Mouse (Mus musculus) E14TG2a.4 (cell line): ENCODE data around the gene Gm11492.

Experiments
- H3K27me3 ChIP-seq: 2 replicates; pipeline ENCODE4 v1.6.1; 2014; ENCODE audit warnings: low read length, control low read depth; ENCODE audit not compliant: insufficient read depth
- H3K36me3 ChIP-seq: 2 replicates; pipeline ENCODE4 v1.6.1; 2014; ENCODE audit warnings: low read length, control low read depth; ENCODE audit not compliant: insufficient read depth
- H3K4me1 ChIP-seq: replicated peaks from 2 replicates; pipeline ENCODE4 v1.6.1; 2014; ENCODE audit warnings: low read depth, low read length, control low read depth
- H3K4me3 ChIP-seq: replicated peaks from 2 replicates; pipeline ENCODE4 v1.5.1; 2014; ENCODE audit warnings: mild to moderate bottlenecking, low read length
- H3K9me3 ChIP-seq: 2 replicates; pipeline ENCODE4 v1.6.1; 2014; ENCODE audit warnings: low read length, control low read depth
- CTCF ChIP-seq: conservative IDR thresholded peaks from 2 replicates; pipeline ENCODE4 v1.5.1; 2014; ENCODE audit warnings: low read length
- NANOG ChIP-seq: IDR thresholded peaks from 2 replicates; pipeline ENCODE4 v1.6.1; 2014; ENCODE audit warnings: borderline replicate concordance, low read length, mixed read lengths
- POU5F1 ChIP-seq: IDR thresholded peaks from 2 replicates; pipeline ENCODE4 v1.6.1; 2014; ENCODE audit warnings: low read length, borderline replicate concordance

Gene Gm11492

DNA sequence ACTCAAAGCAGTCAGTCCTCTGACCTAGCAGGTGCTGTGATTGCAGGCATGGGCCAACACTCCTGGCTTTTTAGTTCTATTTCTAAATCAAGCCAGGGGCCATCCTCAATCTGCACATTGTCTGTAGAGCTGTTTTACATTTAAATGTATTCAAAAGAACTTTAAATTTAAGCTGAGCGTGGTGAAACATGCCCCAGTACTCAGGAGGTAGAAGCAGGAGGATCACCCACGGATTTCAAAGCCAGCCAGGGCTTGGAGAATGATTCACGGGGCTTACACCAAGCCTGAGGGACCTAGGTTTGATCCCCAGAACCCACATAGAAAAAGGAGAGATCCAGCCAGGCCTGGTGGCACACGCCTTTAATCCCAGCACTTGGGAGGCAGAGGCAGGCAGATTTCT lies 13.1 kb upstream of the Gm11492 start:
- no peak overlapping the region for H3K4me3 ChIP-seq
- 0 out of 2 replicates have a peak, but pooled peaks cover 4% of the 10 kb centered on the region for H3K36me3 ChIP-seq
- no peak for TF ChIP-seq CTCF
- no peak for TF ChIP-seq NANOG
- no peak for TF ChIP-seq POU5F1
- H3K4me1 ChIP-seq, result no peaks in the 10 kb centered on the region
- no peaks in the 10 kb centered on the region for H3K9me3 ChIP-seq
- H3K27me3 ChIP-seq, result no peaks in the 10 kb centered on the region

DNA sequence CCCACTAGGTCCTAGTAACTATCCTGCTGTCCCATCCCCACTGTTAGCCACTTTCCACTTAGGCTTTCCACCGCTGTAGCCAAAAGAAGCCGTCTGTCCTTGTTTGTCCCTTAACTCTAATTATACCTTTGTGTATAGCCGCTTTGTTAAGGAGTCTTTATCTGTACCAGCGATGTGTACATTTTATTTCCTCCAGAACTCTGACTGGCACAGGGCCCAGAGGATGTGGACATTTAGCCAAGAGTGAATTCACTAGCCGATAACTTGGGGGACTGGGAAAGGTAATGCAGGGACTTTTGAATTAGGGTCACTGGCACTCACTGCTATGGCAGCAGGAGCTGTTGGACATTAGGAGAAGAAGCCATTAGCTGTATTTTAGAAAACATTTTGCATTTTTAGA lies 12.1 kb upstream of the Gm11492 start:
- Histone ChIP-seq H3K36me3 (0 out of 2 replicates have a peak, but pooled peaks cover 4% of the 10 kb centered on the region), H3K9me3 (no peaks in the 10 kb centered on the region), H3K4me1 (peaks cover 3% of the 10 kb centered on the region; the same call in 1 of the 2 replicates), H3K4me3 (no peak overlapping the region), H3K27me3 (no peaks in the 10 kb centered on the region)
- TF ChIP-seq CTCF, result no peak
- no peak for TF ChIP-seq POU5F1
- TF ChIP-seq NANOG, result no peak

DNA sequence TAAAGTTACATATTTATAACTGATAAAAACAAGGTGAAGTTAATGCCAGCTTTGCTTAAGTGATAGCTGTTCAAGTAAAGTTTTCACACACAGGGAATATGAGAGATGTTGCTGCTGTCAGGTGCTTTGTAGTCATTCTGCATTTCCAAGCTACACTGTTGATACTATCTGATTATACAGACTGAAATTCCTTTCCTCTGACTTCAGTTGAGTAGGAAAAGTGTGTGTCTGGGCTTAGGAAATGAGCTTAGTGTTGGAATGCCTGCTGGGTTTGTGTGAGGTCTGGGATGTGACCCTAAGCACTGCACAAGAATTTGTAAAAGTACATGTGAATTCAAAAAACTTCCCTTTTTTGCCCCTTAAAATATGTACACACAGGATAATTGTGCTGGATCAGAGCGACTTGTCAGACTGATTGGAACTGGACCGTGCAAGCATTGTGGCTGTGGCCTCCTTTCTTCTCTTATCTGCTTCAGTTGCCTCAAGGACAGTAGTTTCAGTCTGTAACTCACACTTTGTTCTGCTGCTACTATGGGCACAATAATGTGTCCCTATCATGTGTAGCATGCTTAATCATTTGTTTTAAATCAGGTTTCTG lies 11.2 kb upstream of the Gm11492 start:
- H3K4me1 ChIP-seq, result peaks cover 8% of the 10 kb centered on the region
- no peak overlapping the region for H3K4me3 ChIP-seq
- H3K27me3 ChIP-seq, result no peaks in the 10 kb centered on the region
- 0 out of 2 replicates have a peak, but pooled peaks cover 4% of the 10 kb centered on the region for H3K36me3 ChIP-seq
- H3K9me3 ChIP-seq, result no peaks in the 10 kb centered on the region
- TF ChIP-seq POU5F1 (no peak), NANOG (no peak), CTCF (no peak)

DNA sequence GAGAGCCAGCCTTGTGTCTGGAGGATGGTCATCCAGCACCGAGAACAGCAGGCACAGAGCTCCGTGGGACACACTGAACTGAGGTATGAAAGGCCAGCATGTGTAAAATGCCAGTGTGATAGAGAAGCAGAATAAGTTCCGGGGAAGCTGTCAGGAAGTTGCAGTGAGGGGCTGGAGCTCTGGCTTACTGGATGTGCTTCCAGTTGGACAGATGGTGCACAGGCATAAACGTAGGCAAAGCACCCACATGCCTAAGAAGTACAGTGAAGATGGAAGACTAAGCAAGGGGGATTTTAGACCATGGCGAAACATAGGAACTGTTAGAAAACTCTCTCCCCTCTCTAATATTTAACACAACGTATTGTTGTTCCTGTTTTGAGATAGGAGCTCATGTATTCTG lies 5.2 kb upstream of the Gm11492 start:
- TF ChIP-seq CTCF (no peak), NANOG (no peak)
- H3K9me3 ChIP-seq, result no peaks in the 10 kb centered on the region

DNA sequence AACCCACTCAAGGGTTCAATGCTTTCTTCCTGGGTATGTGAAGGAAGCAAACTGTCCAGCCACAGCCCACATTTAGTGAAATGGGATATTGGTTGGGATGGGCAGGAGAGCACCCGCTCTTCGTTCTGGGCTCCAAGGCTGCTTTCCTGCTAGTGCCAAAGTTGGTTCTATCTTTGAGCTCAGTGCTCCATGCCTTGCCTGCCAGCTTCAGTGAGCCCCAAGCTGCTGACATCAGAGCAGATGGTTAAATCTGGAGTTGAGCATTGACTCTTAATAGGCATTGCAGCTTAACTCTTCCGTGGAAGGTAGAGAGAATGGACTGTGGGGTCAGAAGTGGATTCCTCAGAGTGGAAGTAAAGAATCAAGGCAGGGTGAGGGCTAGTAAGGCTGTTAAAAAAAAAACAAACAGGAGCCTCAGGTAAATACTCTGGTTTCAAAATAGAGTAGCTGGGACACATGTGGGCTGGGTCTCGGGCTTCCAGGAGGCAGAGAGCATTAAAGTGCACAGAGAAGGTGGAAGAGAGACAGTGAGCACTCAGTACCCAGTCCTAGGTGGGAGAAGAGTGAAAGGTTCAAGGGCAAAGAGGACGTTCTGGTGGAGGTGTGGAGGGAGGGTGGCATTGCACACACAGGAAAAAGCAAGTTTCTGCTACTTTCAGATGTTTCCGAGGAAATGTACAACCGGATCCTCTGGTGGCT lies 2.0 kb downstream of the Gm11492 start, which contains the start of gene Sept4:
Gene Sept4 (plus strand): TSS at position 649 of the 699 bp plus-strand sequence.
- TF ChIP-seq CTCF (no peak), POU5F1 (no peak)

More for the DNA sequence above, 5.2 kb upstream of the Gm11492 start:
- Histone ChIP-seq H3K4me1 (peaks cover 8% of the 10 kb centered on the region), H3K27me3 (no peaks in the 10 kb centered on the region), H3K4me3 (no peak overlapping the region), H3K36me3 (no peaks in the 10 kb centered on the region)

DNA sequence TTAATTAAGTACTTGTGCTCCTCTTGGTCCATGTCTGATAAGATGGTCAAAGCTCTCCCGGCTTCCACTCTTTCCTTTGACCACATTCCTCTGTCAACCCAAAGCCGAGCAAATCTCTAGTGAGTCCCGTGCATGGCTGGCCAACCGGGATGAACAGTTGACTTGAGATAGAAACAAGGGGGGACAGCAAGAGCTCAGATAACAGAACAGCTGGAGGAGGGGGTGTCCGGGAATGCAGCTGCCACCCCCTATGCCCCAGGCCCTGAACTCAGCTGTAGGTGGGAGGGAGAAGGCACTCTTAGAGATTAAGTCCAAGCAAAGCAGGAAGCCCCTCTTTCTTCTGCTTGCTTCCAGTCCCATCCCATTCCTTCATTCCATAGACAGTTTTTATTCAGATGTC lies 4.3 kb downstream of the Gm11492 start:
- Histone ChIP-seq H3K9me3 (no peaks in the 10 kb centered on the region), H3K27me3 (peaks cover 21% of the 10 kb centered on the region), H3K4me1 (peaks cover 35% of the 10 kb centered on the region), H3K4me3 (no peak overlapping the region), H3K36me3 (no peaks in the 10 kb centered on the region)
- TF ChIP-seq POU5F1 (no peak), NANOG (no peak)

More for the DNA sequence above, 2.0 kb downstream of the Gm11492 start, which contains the start of gene Sept4:
- Histone ChIP-seq H3K4me3 (no peak within 1 kb of the TSS), H3K27me3 (peaks cover 12% of the 10 kb centered on the region), H3K4me1 (peaks cover 19% of the 10 kb centered on the region), H3K9me3 (no peaks in the 10 kb centered on the region), H3K36me3 (no peaks in the 10 kb centered on the region)

DNA sequence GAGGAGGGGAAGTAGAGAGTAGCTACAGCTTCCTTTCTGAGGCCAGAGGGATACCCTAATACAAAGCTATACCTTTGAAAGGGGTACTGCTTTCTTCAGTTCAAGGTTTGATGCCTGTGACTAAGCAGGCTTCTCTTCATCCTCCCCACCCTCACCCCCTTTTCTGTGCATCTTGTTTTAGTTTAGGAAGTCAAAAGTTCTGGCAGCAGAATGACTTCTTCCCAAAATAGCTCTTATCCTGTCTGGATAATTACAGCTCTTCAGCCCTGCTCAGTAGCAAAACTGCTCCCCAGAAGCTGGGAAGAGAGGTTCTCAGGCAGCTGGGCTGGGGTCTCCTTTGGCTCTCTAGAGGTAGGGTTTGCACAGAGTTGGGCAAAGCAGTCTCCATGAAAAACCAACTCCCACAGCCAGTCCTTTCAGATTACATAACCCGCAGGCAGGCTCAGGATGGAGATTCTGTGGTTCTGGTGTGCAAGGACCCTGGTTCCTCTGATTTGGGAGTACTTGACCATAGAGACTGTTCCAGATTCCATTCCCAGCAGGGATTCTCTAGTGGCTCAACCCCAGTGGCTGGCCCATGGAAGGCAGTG lies 5.0 kb downstream of the Gm11492 start:
- no peaks in the 10 kb centered on the region for H3K36me3 ChIP-seq
- peaks cover 37% of the 10 kb centered on the region for H3K4me1 ChIP-seq
- peaks cover 25% of the 10 kb centered on the region for H3K27me3 ChIP-seq
- TF ChIP-seq NANOG (no peak), POU5F1 (no peak), CTCF (no peak)
- no peak overlapping the region for H3K4me3 ChIP-seq
- H3K9me3 ChIP-seq, result no peaks in the 10 kb centered on the region

DNA sequence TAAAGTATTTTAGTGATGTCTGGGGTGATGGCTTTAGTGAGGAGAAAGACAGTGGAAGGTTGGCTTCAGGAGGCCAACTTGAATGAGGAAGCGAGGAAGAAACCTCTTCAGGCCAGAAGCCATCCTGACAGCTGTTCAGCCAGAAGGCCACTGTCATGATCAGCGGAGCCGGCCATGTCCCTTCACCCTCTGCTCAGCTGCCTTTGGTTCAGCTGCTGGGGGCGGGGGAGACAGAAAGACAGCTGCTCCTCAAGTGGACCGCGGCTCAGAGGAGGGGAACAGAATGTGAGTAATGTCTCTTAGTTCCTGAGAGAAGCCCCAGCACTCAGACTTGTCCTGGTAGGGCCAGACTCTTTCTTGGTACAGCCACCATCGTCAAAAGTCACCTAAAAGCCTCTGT lies 7.3 kb downstream of the Gm11492 start:
- no peaks in the 10 kb centered on the region for H3K9me3 ChIP-seq

More for the DNA sequence above, 7.3 kb downstream of the Gm11492 start:
- Histone ChIP-seq H3K36me3 (no peaks in the 10 kb centered on the region), H3K4me3 (no peak overlapping the region), H3K4me1 (peaks cover 56% of the 10 kb centered on the region), H3K27me3 (peaks cover 47% of the 10 kb centered on the region)
- TF ChIP-seq CTCF (no peak), POU5F1 (no peak), NANOG (no peak)
